Mouse (Mus musculus) heart, embryonic 15.5 days (tissue): ENCODE results near the gene Nfs1. TPM values are rescaled to one million over a fixed set of nuclear protein-coding genes. Genes with fewer than 3 reads are reported as not detected.
A peak's percentile ranks its signal among the peaks of the same experiment; 100 is the strongest.

Source experiments
- ATAC-seq: fragments of 200-750 bp; cut with Nextera tagmentation; replicated peaks from 2 replicates; pipeline ENCODE4 v1.8.0; 2017; ENCODE audit warnings: low read depth, moderate TSS enrichment; ENCODE audit not compliant: insufficient number of reproducible peaks, insufficient read depth, low FRiP score
- H3K27ac ChIP-seq: fragments of 300-500 bp; sonication (generic); 2 replicates; pipeline ENCODE4 v1.5.1; 2015; ENCODE audit warnings: mild to moderate bottlenecking, inconsistent platforms
- H3K27me3 ChIP-seq: fragments of 300-500 bp; sonication (generic); 2 replicates; pipeline ENCODE4 v1.6.1; 2015; ENCODE audit warnings: inconsistent platforms
- H3K36me3 ChIP-seq: fragments of 300-500 bp; sonication (generic); 2 replicates; pipeline ENCODE4 v1.6.1; 2015; ENCODE audit warnings: mild to moderate bottlenecking, inconsistent platforms
- H3K4me1 ChIP-seq: fragments of 300-500 bp; sonication (generic); replicated peaks from 2 replicates; pipeline ENCODE4 v1.6.1; 2015; ENCODE audit warnings: inconsistent platforms
- H3K4me2 ChIP-seq: fragments of 300-500 bp; sonication (generic); 2 replicates; pipeline ENCODE4 v1.6.1; 2015; ENCODE audit warnings: inconsistent platforms, mild to moderate bottlenecking, moderate library complexity
- H3K4me3 ChIP-seq: fragments of 300-500 bp; sonication (generic); 2 replicates; pipeline ENCODE4 v1.5.1; 2015; ENCODE audit warnings: mild to moderate bottlenecking, inconsistent platforms
- H3K9ac ChIP-seq: fragments of 300-500 bp; sonication (generic); 2 replicates; pipeline ENCODE4 v1.6.1; 2015; ENCODE audit warnings: mild to moderate bottlenecking, inconsistent platforms
- H3K9me3 ChIP-seq: fragments of 300-500 bp; sonication (generic); replicated peaks from 2 replicates; pipeline ENCODE4 v1.6.1; 2016; ENCODE audit warnings: inconsistent platforms
- WGBS: fragments of 180-500 bp; shearing (Covaris S2); methylation state at CpG from one replicate; pipeline ENCODE4 v1.1.7; 2015; ENCODE audit warnings: mixed read lengths; 5-methylcytosine and 5-hydroxymethylcytosine counted together
- polyA plus RNA-seq: library from polyadenylated mRNA; unstranded; fragments of >200 nt; fragmentation: Nextera tagmentation; extraction: Ambion mirVana; gene quantifications from 2 replicates; pipeline ENCODE4 v1.2.1, GENCODE M21; 2015

Nfs1 gene
- polyA plus RNA-seq, 1 experiment from 2014 or later: 58.2 TPM

DNA sequence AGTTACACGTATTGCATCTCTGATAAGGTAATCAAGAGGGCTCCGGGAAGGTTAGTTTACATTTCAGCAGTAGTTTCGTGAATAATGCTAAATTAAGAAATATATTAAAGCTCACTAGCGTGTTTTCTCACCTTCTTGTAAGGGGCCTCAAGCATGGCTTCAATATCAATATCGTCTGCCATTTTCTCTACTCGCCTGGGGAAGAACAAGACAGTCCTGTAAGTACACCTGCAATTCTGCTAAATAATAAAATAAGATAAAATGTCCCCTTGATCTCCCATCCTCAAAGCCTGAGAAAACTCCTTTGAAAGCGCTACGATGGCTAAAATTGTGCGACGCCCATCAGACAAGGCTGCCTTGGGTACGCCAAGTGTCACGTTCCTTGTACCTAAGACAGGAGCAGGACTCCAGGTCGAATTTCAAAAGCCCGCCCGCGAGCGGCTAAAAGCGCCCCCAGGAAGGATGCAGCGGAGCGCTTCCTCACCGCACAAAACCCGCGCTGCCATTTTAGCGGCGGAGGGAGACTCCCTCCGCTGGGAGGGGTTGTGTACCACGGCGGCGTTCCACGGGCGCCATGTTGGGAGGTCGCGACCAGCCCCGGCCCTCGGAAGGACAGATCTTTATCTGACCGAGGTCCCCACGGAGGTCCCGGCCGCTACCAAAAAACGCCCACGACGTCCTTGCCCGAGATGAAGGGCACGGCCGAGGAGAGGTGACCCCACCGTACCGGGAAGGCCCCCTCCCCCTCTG lies 35.2 kb upstream of the Nfs1 start:
- Histone ChIP-seq H3K27ac (peak overlapping the region; percentile 93), H3K9ac (peak overlapping the region; percentile 96), H3K4me3 (peak overlapping the region; percentile 76), H3K4me2 (peak overlapping the region; percentile 80), H3K36me3 (peaks cover 30% of the 10 kb centered on the region), H3K9me3 (no peaks in the 10 kb centered on the region), H3K27me3 (no peaks in the 10 kb centered on the region), H3K4me1 (peaks cover 25% of the 10 kb centered on the region)
- ATAC-seq: peak; percentile 41
- WGBS: under 1% methylated on average over 47 of the region's 47 CpGs

DNA sequence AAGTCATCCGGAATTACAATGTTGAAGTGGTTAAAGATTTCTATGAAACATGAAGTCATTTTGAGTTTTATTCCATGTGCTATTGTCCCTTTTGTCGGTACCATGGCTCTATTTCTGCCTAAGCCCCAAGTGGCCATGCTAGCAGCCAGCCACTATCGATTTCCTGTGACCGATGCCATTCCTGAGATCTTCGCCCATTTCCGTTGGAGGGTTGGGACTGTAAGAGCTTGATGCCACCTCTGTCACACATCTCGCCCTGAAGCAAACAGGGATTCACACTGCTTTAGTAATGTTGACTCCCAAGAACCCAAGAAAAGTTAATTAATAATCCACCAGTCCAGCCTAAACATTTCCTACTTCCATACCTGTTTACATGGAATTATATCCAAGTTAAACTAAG lies 33.7 kb upstream of the Nfs1 start:
- peak overlapping the region; percentile 38 for H3K4me3 ChIP-seq
- no peak for ATAC-seq
- peak overlapping the region; percentile 80 for H3K4me2 ChIP-seq
- WGBS: 46% methylated on average over 7 of the region's 7 CpGs
- H3K9ac ChIP-seq: peak overlapping the region; percentile 43
- no peaks in the 10 kb centered on the region for H3K27me3 ChIP-seq
- H3K36me3 ChIP-seq: peaks cover 42% of the 10 kb centered on the region
- no peaks in the 10 kb centered on the region for H3K9me3 ChIP-seq
- H3K4me1 ChIP-seq: peaks cover 29% of the 10 kb centered on the region
- no peak overlapping the region for H3K27ac ChIP-seq

DNA sequence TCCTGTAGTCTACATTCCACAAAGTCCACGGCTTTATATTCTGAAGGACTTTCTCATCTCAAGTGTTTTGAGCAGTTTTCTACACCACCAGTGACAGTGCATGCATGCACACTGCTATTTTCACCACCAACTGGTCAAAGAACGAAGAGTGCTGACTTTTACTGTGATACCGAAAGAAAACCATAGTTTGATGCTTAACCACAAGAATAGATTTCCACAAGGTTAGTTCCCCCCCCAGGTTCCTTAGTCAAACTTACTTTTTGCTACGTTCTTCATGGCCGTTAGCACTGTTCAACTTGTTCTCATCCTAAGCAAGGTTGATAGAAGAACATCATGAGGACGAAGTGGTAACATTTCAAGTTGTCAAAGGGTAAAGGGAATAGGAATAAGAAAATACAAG lies 33.1 kb upstream of the Nfs1 start:
- peaks cover 29% of the 10 kb centered on the region for H3K4me1 ChIP-seq
- 65% methylated on average over 6 of the region's 6 CpGs for WGBS
- H3K9ac ChIP-seq: no peak overlapping the region
- H3K4me2 ChIP-seq: peak overlapping the region; percentile 27; the same call in 1 of the 2 replicates
- H3K4me3 ChIP-seq: no peak overlapping the region; the same call in 1 of the 2 replicates
- H3K9me3 ChIP-seq: no peaks in the 10 kb centered on the region
- H3K27me3 ChIP-seq: no peaks in the 10 kb centered on the region
- ATAC-seq: no peak
- H3K27ac ChIP-seq: no peak overlapping the region
- peaks cover 48% of the 10 kb centered on the region for H3K36me3 ChIP-seq

DNA sequence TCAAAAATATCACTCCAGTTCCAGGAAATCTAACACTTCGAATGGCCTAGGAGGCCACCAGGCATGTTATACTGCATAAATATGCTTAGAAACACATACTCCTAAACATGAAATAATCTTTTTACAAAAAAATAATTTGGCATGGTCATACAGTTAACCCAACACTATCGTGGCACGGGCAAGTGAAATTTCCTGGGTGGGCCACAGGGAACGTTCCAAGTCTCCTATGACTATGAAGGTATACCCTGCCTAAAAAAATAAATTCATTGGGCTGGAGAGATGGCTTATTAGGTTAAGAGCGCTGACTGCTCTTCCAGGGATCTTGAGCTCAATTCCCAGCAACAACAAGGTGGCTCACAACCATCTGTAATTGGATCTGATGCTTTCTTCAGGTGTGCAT lies 22.6 kb upstream of the Nfs1 start:
- Histone ChIP-seq H3K4me3 (no peak overlapping the region), H3K9me3 (no peaks in the 10 kb centered on the region), H3K36me3 (peaks cover 85% of the 10 kb centered on the region), H3K9ac (no peak overlapping the region), H3K4me1 (no peaks in the 10 kb centered on the region), H3K4me2 (no peak overlapping the region), H3K27me3 (no peaks in the 10 kb centered on the region), H3K27ac (no peak overlapping the region)
- no peak for ATAC-seq
- 90% methylated on average over 5 of the region's 5 CpGs for WGBS

DNA sequence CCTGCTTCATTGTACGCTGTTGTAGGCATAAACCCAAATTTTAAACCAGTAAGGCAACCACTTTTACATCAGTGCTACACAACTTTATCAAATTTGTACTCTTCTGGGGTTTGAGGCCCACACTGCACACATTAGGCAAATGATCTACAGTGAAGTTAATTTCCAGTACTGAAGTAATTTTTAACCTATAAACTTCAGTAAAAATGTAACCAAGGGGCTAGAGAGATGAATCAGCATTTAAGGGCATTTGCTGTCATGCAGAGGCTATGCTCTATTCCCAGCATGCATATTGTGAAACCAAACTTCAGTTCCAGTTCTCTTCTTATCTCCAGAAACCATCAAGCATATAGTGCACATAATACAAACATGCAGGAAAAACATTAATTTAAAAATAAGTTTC lies 21.5 kb upstream of the Nfs1 start:
- Histone ChIP-seq H3K27ac (no peak overlapping the region), H3K27me3 (no peaks in the 10 kb centered on the region), H3K36me3 (peaks cover 81% of the 10 kb centered on the region), H3K4me3 (no peak overlapping the region), H3K4me2 (no peak overlapping the region), H3K9ac (no peak overlapping the region), H3K9me3 (no peaks in the 10 kb centered on the region), H3K4me1 (no peaks in the 10 kb centered on the region)
- WGBS: 98% methylated on average over 1 of the region's 1 CpGs
- no peak for ATAC-seq

DNA sequence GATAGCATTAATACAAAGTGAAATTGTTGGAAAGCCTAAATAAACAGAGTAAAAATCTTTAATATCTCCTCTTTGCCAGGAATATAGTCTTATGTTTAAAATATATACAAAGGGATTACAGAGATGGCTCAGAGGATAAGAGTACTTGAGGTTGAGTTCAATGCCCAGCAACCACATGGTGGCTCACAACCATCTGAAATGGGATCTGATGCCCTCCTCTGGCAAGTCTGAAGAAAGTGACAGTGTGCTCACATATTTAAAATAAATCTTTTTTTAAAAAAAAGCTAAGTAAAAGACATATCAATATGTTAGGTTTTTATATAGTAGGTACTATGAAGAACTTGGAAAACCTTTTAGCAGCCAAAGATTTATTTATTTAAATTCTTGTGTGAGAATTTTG lies 7.6 kb upstream of the Nfs1 start:
- no peaks in the 10 kb centered on the region for H3K9me3 ChIP-seq
- H3K4me2 ChIP-seq: no peak overlapping the region
- H3K4me1 ChIP-seq: no peaks in the 10 kb centered on the region
- H3K9ac ChIP-seq: no peak overlapping the region
- no peak overlapping the region for H3K4me3 ChIP-seq
- ATAC-seq: no peak
- H3K27me3 ChIP-seq: no peaks in the 10 kb centered on the region
- peaks cover 76% of the 10 kb centered on the region for H3K36me3 ChIP-seq
- H3K27ac ChIP-seq: no peak overlapping the region

DNA sequence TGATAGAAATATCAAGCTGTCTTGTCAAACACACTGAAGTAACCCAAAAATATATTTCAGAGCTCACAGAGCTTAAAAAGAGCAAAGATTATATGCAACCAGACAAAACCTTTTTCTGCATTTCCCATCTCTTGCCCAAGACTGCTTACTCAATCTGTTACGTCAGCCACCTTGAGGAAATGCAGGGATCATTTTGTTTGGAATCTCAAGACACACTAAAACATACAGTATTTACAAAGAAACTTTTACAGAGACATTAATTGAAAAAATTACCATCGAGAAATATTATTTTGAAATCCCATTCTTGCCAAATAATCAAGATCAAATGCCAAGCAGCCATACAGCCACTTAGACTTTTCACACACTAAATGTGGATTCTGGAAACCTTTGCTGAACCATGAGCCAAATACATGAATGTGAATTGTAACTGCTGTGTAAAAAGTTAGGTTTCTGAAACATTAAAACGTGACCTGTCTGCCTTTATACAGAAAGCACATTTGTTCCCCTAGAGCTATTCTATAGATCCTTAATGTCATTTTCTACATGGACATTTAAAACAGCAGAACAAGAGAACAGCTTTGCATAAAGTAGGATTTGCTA lies 3.4 kb upstream of the Nfs1 start:
- no peaks in the 10 kb centered on the region for H3K9me3 ChIP-seq
- no peak for ATAC-seq
- H3K27ac ChIP-seq: no peak overlapping the region
- H3K4me3 ChIP-seq: no peak overlapping the region
- no peaks in the 10 kb centered on the region for H3K27me3 ChIP-seq
- H3K4me2 ChIP-seq: no peak overlapping the region
- no peak overlapping the region for H3K9ac ChIP-seq
- 86% methylated on average over 3 of the region's 3 CpGs for WGBS
- H3K36me3 ChIP-seq: peaks cover 50% of the 10 kb centered on the region
- peaks cover 12% of the 10 kb centered on the region for H3K4me1 ChIP-seq

DNA sequence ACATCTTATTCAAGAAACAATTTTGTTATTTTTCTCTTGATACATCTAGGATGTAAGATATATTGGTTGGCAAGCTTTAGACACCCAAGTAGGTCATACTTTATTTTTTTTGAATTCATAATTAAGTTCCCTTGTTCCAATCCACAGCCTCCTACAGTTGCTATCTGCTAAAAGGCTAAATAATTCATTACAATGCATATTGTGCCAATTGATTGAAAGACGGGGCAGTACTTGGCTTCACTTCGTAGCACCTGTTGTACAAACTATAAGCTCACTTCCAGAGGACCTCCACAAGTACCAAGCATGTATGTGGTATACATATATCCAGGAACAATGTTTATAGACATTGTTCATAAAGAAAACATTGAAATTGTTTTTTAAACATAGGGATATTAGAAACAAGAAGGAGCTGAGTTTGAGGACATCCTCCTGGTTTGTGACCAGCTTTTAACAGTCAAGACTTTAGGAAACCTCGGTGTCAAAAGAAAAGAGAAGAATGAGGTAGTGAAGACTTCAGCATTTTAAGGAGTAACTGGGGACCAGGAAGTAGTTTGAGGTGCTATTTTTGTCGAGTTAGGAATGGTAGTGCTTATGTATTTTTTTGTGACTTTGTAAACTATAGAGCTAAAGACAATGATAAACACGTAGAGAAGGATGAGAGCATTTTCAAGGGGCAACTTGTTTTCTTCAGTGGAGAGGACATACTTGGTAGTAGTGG lies 2.4 kb upstream of the Nfs1 start:
- no peak for ATAC-seq
- H3K27me3 ChIP-seq: no peaks in the 10 kb centered on the region
- peaks cover 52% of the 10 kb centered on the region for H3K36me3 ChIP-seq
- H3K9me3 ChIP-seq: no peaks in the 10 kb centered on the region
- H3K4me2 ChIP-seq: no peak overlapping the region
- peaks cover 12% of the 10 kb centered on the region for H3K4me1 ChIP-seq
- peak overlapping the region; percentile 9; the same call in 1 of the 2 replicates for H3K27ac ChIP-seq
- no peak overlapping the region for H3K4me3 ChIP-seq
- WGBS: 65% methylated on average over 5 of the region's 5 CpGs
- no peak overlapping the region for H3K9ac ChIP-seq

DNA sequence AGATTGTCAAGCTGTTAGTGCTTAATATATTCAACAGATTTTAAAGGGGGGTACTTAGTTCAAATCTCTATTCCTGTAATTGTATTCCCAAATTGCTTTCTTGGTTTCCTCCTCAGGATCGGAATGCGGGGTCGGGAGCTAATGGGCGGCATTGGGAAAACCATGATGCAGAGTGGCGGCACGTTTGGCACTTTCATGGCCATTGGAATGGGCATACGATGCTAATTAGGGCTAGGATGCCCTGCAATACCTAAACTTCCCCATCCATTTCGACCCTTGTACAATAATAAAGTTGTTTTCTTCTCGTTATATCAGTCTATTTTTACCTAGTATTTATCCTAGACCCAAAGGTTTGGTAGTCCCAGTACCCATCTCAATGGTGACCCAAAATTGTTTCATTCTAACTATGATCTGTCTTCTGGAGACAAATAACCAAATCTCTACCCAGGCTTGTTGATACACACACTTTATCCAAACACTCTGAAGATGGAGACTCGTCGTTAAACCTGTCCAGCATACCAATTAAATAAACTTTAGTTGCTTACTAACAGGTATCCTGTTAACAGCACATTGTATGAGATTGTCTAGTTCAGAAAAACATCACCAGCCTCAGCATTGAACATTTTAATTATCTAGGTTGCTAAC lies 1.6 kb upstream of the Nfs1 start:
- H3K4me1 ChIP-seq: peaks cover 12% of the 10 kb centered on the region
- H3K27me3 ChIP-seq: no peaks in the 10 kb centered on the region
- no peaks in the 10 kb centered on the region for H3K9me3 ChIP-seq
- peaks cover 48% of the 10 kb centered on the region for H3K36me3 ChIP-seq
- no peak overlapping the region for H3K9ac ChIP-seq
- peak overlapping the region; percentile 72 for H3K4me2 ChIP-seq
- no peak for ATAC-seq
- WGBS: 59% methylated on average over 11 of the region's 11 CpGs
- no peak overlapping the region for H3K27ac ChIP-seq
- H3K4me3 ChIP-seq: 0 out of 2 replicates have a peak overlapping the region, but pooled peaks have one; percentile 68

DNA sequence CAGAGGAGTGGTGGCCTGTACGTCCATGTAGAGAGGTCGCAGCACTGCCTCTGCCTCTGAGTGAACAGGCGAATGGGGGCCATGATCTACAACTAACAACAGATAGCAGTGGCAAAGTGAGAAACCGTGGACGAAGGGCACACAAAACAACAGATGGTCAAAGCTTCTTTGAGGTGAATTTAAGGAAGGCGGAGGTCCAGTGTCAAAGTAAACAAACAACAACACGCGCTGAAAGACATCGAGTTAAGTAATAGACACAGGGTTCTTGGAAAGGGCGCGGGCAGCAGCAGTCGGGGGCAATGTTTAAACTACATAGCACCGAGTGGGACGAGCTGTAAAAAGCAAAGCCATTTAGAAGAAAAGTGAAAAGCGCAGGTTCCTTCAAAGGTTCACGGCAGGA lies 619 bp downstream of the Nfs1 start:
- peak overlapping the region; percentile 76 for H3K9ac ChIP-seq
- peaks cover 12% of the 10 kb centered on the region for H3K4me1 ChIP-seq
- H3K4me2 ChIP-seq: peak overlapping the region; percentile 72
- WGBS: 1% methylated on average over 16 of the region's 16 CpGs
- peak overlapping the region; percentile 94 for H3K27ac ChIP-seq
- ATAC-seq: no peak
- H3K27me3 ChIP-seq: no peaks in the 10 kb centered on the region
- H3K9me3 ChIP-seq: no peaks in the 10 kb centered on the region
- peaks cover 33% of the 10 kb centered on the region for H3K36me3 ChIP-seq
- H3K4me3 ChIP-seq: peak overlapping the region; percentile 68

DNA sequence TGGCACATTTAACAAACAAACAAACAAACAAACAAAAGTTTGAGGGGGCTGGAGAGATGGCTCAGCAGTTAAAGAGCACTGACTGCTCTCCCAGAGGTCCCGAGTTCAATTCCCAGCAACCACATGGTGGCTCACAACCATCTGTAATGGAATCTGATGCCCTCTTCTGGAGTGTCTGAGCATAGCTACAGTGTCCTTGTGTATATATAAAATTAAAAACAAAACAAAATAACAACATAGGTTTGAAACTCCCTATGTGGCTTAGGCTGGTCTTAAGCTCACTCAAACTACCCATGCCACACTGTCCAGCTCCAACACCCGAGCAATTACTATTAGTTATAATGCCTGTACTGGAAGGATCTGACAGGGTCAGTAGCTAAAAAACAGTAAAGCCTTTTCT lies 1.2 kb downstream of the Nfs1 start:
- 84% methylated on average over 2 of the region's 2 CpGs for WGBS
- H3K27ac ChIP-seq: no peak overlapping the region; the same call in 1 of the 2 replicates

More for the DNA sequence above, 1.2 kb downstream of the Nfs1 start:
- no peaks in the 10 kb centered on the region for H3K27me3 ChIP-seq
- H3K4me2 ChIP-seq: peak overlapping the region; percentile 72
- H3K4me3 ChIP-seq: peak overlapping the region; percentile 68
- peaks cover 12% of the 10 kb centered on the region for H3K4me1 ChIP-seq
- peak overlapping the region; percentile 76 for H3K9ac ChIP-seq
- ATAC-seq: no peak
- H3K9me3 ChIP-seq: no peaks in the 10 kb centered on the region
- H3K36me3 ChIP-seq: peaks cover 27% of the 10 kb centered on the region
